Mouse (Mus musculus) B cell, adult 2 months (primary cell): ENCODE measurements around the gene Gemin7.

ENCODE experiments used
- DNase-seq, 2 experiments: peaks; one replicate each; pipeline ENCODE4 v3.0.0; 2022

The Gemin7 gene

GRCm38 (mm10) chr7:19575559-19575958 is 1.8 kb downstream of the Gemin7 start:
- no peak for DNase-seq

GRCm38 (mm10) chr7:19573776-19574140 is 3.6 kb downstream of the Gemin7 start:
- DNase-seq: no peak

- DNase-seq: peak; percentile 85 to 88
Observed at GRCm38 (mm10) chr7:19572926-19573775, 4.2 kb downstream of the Gemin7 start.

GRCm38 (mm10) chr7:19569647-19570046 is 7.7 kb downstream of the Gemin7 start:
- DNase-seq: no peak

- no peak for DNase-seq
Observed at GRCm38 (mm10) chr7:19567426-19567825, 10.0 kb downstream of the Gemin7 start.

GRCm38 (mm10) chr7:19565803-19566202 is 11.6 kb downstream of the Gemin7 start:
- DNase-seq: no peak

- peak; percentile 41 to 48 for DNase-seq
Observed at GRCm38 (mm10) chr7:19564455-19564854, 12.9 kb downstream of the Gemin7 start.

- DNase-seq: no peak
Observed at GRCm38 (mm10) chr7:19563884-19564283, 13.5 kb downstream of the Gemin7 start.

- DNase-seq: no peak
Observed at GRCm38 (mm10) chr7:19562643-19563410, 14.6 kb downstream of the Gemin7 start, which contains the start of gene Ppp1r37. TSS of gene Ppp1r37 (minus strand) at chr7:19563076.

- DNase-seq: peak; percentile 90 to 93
Observed at GRCm38 (mm10) chr7:19561765-19562642, 15.4 kb downstream of the Gemin7 start.

- peak in 1 of 2 experiments; percentile 19 for DNase-seq
Observed at GRCm38 (mm10) chr7:19561431-19561764, 16.0 kb downstream of the Gemin7 start.

- no peak for DNase-seq
Observed at GRCm38 (mm10) chr7:19560491-19561260, 16.7 kb downstream of the Gemin7 start.

- peak; percentile 53 to 56 for DNase-seq
Observed at GRCm38 (mm10) chr7:19558965-19559364, 18.4 kb downstream of the Gemin7 start.

- DNase-seq: no peak
Observed at GRCm38 (mm10) chr7:19557982-19558900, 19.2 kb downstream of the Gemin7 start.

- DNase-seq: no peak
Observed at GRCm38 (mm10) chr7:19557086-19557485, 20.3 kb downstream of the Gemin7 start.

- no peak for DNase-seq
Observed at GRCm38 (mm10) chr7:19554168-19554567, 23.2 kb downstream of the Gemin7 start.

- no peak for DNase-seq
Observed at GRCm38 (mm10) chr7:19552443-19552842, 25.0 kb downstream of the Gemin7 start.

- DNase-seq: no peak
Observed at GRCm38 (mm10) chr7:19551634-19552033, 25.8 kb downstream of the Gemin7 start.

- no peak for DNase-seq
Observed at GRCm38 (mm10) chr7:19549394-19549793, 28.0 kb downstream of the Gemin7 start.

GRCm38 (mm10) chr7:19547344-19547969 is 29.9 kb downstream of the Gemin7 start:
- no peak for DNase-seq

GRCm38 (mm10) chr7:19546007-19546406 is 31.4 kb downstream of the Gemin7 start:
- no peak for DNase-seq
